ENCODE assay signal across 8 mouse cellular contexts in the genomic region with DNA sequence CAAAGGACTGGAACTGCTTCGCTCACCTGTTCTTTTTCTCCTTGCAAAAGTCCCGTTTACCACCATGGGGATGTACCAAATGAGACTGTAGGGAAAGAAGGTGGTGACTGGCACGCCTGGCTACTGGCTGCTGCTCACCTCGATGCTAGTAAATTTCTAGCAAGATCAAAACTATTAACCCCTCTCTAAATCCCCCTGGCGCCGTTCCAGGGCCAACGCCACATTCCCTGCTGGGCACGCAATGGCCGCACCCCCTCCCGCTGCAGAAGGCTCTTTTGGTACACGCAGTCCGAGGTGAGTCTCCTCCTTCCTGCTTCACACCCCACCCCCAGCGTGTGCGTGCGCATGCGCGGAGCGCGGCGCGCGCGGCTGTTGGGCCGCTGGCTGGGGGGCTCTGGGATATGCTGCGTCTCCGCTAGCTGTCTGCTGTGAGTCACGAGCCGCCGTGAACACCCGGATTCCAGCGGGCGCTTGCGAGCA. TPM values are rescaled to one million over a fixed set of nuclear protein-coding genes. Genes with fewer than 3 reads are reported as not detected.
DNase-seq lines count a peak whose midpoint lies in the region; ATAC-seq lines count a peak whose summit lies in the region.

No protein-coding gene starts in this region.

- no peaks in the 10 kb centered on the region for H3K27me3 ChIP-seq in megakaryocyte, embryonic 14.5 days (replicated peaks)

- peak; percentile 84 for DNase-seq in adipocyte (ENCODE audit: low spot score)
- peak; percentile 68 for DNase-seq in embryo, embryonic 10 days (ENCODE audit: low spot score)
- DNase-seq in gastrocnemius, postnatal 10 days, result peak; percentile 75
- DNase-seq in left cerebral cortex, adult 9 months (ENCODE audit: low spot score in 2 of 2), result peak; percentile 79 to 82
- peak; percentile 71 to 76 for DNase-seq in right cerebral cortex, adult 2 months (ENCODE audit: low spot score in 2 of 2)
- peak; percentile 27 for DNase-seq in urinary bladder, postnatal 10 days (ENCODE audit: low spot score)

- peak overlapping the region; percentile 94 for H3K4me3 ChIP-seq in megakaryocyte, embryonic 14.5 days (replicated peaks)

- H3K36me3 ChIP-seq in megakaryocyte, embryonic 14.5 days (replicated peaks; ENCODE audit: low read length), result peaks cover 40% of the 10 kb centered on the region

- ATAC-seq in inflammation-experienced regulatory T-cells, adult 6 months, result peak; percentile 69

- H3K4me1 ChIP-seq in megakaryocyte, embryonic 14.5 days, result peaks cover 45% of the 10 kb centered on the region

- peaks cover 10% of the 10 kb centered on the region for H3K9me3 ChIP-seq in megakaryocyte, embryonic 14.5 days

RNA-seq across cellular contexts. Expression of gene Cdk16, which starts 0.4 kb away (rescaled TPM):
- 100 to 1,000 TPM; 128 to 139 TPM for total RNA-seq in gastrocnemius, postnatal 10 days (2021)
- 10 to 100 TPM in 2 of 3 experiments, 1 to 10 TPM in 1; 5.6 to 14.2 (median 13.1) TPM for polyA plus RNA-seq in inflammation-experienced regulatory T-cells, adult 6 months (2017; shearing (Covaris generic))
- polyA plus RNA-seq in megakaryocyte, embryonic 14.5 days (2012; ENCODE audit: insufficient read depth, low replicate concordance), result 64.1 and 119 TPM in 2 replicates

RNA-seq across cellular contexts. Expression of gene Usp11, which starts 15.6 kb away (rescaled TPM):
- 1 to 10 TPM; 7.0 to 9.2 TPM for total RNA-seq in gastrocnemius, postnatal 10 days (2021)
- 10 to 100 TPM in 2 of 3 experiments, 1 to 10 TPM in 1; 6.5 to 21.8 (median 12.9) TPM for polyA plus RNA-seq in inflammation-experienced regulatory T-cells, adult 6 months (2017; shearing (Covaris generic))
- 0.54 and 2.2 TPM in 2 replicates for polyA plus RNA-seq in megakaryocyte, embryonic 14.5 days (2012; ENCODE audit: insufficient read depth, low replicate concordance)

RNA-seq across cellular contexts. Expression of gene Uba1, which starts 30.0 kb away (rescaled TPM):
- total RNA-seq in gastrocnemius, postnatal 10 days (2021), result 100 to 1,000 TPM; 168 to 175 TPM
- 100 to 1,000 TPM; 106 to 132 (median 118) TPM for polyA plus RNA-seq in inflammation-experienced regulatory T-cells, adult 6 months (2017; shearing (Covaris generic))
- polyA plus RNA-seq in megakaryocyte, embryonic 14.5 days (2012; ENCODE audit: insufficient read depth, low replicate concordance), result 135 and 202 TPM in 2 replicates

Comparison
In these comparisons a context has a peak if more than half of its experiments do, and no peak if none do; other contexts are left out.
1. Peak in every context shown above with its lines: DNase-seq, ATAC-seq and H3K4me3 ChIP-seq.
2. DNase-seq: peak in every context shown above with its lines; median percentile 84 in adipocyte; 80 in left cerebral cortex, adult 9 months; 75 in gastrocnemius, postnatal 10 days; 74 in right cerebral cortex, adult 2 months; 68 in embryo, embryonic 10 days; 27 in urinary bladder, postnatal 10 days.